Mouse (Mus musculus): ENCODE results near the gene 5330417H12Rik.

5330417H12Rik gene

DNA sequence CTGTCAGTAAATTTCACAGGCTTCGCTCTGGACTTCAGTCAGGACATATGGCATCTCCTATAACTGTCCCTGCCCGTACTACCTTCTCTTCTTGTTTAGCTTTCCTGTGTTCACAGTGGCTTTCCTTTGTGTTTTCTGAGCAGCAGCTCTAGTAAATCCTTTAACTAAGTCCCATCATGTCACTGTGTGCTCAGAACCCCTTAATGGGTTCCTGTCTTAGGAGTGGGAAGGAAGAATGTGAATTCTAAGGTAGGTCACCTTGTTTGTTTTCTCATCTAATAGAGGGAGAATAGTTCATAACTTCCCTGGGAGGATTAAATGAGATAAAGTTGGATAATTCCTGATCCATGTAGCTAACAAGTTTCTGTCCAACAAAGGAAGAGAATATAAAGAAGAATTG, at the start of gene 5330417H12Rik:
5330417H12Rik (minus strand) TSS at position 101 of the 400 bp plus-strand sequence.
- no peak for DNase-seq (ENCODE audit: low spot score in 2 of 2)

- no peak for DNase-seq (ENCODE audit: low spot score in 2 of 2)
Measured at GRCm38 (mm10) chr7:107668514-107668913, 43.6 kb upstream of the 5330417H12Rik start.

DNA sequence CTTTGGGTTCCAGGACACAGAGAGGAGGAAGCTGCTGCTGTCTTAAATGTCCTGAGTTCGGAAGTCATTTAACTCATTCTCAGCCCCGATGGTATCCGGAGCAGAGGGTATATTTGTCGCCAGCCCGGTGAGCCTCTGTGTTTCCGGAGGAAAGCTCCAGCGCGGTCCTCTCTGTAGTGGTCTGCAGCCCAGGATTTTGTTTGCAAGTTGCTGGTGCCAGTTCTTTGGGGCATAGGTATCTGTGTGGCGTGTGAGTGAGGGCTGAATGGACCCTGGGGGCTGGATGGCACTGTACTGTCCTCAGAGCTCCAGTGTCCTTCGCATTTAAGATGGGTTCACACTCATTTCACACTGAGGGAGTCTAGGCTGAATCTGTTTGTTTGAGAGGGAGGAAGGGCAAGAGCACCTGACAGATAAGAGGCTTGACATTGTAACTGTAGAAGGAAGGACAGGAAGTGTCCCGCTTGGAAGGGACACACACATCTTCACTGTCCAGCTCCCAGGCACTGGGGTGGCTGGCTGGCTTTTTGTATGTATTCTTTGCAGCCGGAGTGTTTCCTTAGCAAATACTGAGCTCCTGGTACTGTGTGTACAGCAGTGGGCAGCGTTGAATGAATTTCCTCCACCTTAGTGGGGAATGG, 41.4 kb upstream of the 5330417H12Rik start:
- DNase-seq (ENCODE audit: low spot score in 2 of 2), result no peak

- DNase-seq (ENCODE audit: low spot score in 2 of 2), result peak in 1 of 2 experiments; percentile 41
Measured at GRCm38 (mm10) chr7:107665586-107666261, 40.8 kb upstream of the 5330417H12Rik start.

- peak in 1 of 2 experiments; percentile 49 for DNase-seq (ENCODE audit: low spot score in 2 of 2)
Measured at GRCm38 (mm10) chr7:107665221-107665585, 40.2 kb upstream of the 5330417H12Rik start.

DNA sequence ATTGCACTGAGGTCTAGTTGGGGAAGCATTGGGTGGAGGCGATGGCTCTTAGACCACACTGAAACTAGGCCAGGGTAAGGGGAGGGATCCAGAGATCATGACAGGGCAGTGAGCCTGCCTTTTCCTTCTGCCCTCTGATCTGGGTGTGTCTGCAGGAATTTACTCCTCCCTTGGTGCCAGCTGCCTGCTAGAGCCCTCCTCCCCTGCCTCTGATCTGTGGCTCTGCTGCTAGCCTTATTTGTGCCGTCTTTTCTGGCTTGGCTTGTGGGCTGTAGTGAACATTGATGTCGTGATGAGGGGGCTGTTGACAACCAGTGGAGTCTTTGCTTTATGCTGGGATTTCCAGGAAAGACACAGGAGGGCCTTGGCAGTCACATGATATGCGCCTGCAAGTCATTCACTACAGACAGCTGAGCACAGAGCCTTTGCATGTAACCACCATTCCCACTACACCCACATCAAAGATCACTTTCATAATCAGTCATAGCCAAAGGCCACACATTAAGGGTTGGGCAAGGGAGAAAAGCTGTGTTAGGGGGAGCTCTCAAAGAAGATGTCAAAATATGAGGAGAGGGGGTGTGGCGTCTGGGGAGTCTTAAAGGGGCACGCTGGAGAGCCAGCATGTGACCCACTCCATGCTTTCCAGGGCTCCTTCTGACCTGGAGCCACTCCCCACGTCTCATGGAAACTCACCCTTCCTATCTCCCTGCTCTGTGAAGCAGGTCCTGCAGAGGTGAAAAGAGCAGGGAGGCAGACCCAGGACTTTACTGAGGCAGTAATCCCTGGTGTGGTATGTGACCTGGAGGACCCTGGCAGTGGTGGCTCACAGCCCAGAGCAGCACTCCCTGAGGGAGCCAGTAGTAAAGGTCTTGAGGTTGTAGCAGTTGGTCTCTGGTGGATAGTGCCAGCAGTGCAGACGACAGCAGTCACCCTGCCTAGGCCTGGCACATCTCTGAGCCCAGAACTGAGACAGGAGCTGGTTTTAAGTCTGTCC, 39.4 kb upstream of the 5330417H12Rik start:
- DNase-seq (ENCODE audit: low spot score in 2 of 2), result no peak

DNA sequence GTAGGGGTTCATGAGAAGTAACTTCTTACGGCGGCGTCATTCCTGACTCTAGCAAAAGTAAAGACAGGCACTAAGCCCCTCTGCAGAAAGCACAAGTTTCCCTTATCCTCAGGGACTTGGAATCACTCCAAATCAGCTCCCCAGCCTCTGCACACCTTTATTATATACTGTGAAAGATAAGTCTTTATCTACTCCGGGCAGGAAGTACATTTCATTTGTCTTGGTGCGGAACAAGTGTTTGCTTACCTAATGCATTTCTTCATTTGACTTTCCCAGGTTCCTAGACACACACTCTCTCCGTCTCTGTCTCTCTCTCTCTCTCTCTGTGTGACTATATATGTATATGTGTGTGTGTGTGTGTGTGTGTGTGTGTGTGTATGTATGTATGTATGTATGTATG, 38.7 kb upstream of the 5330417H12Rik start:
- DNase-seq (ENCODE audit: low spot score in 2 of 2), result no peak

GRCm38 (mm10) chr7:107661843-107662281, 36.9 kb upstream of the 5330417H12Rik start:
- no peak for DNase-seq (ENCODE audit: low spot score in 2 of 2)

DNA sequence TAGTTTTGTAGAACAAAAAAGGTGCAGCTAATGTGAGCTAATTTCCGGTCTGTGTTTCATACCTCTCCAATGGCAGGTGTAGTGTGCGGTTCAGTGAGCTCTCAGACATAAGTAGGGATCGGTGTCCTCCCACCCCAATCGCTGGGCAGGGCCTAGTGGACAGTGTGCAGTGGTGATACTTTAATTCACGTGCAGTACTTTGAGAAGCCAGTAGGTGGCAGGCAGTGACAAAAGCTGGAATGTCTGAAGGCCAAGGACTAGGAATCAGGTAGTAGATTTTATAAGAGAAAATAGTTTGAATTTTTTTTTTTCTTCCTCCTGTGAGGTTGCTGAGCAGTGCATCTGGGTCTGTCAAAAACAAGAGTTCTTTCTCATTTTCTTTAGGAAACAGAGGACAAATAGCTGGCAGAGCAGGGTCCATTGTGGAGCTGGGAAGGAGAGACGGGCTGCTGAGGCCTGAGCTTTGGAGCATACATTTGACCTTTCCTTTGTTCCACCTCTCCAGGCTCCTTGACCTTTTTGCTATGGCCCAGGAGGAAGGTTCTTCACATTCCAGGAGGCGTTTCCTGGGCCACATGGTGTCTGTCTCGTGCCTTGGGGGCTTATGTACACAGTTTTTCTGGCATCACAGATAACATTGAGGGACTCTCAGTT, 36.4 kb upstream of the 5330417H12Rik start:
- peak in 1 of 2 experiments; percentile 85 for DNase-seq (ENCODE audit: low spot score in 2 of 2)

DNA sequence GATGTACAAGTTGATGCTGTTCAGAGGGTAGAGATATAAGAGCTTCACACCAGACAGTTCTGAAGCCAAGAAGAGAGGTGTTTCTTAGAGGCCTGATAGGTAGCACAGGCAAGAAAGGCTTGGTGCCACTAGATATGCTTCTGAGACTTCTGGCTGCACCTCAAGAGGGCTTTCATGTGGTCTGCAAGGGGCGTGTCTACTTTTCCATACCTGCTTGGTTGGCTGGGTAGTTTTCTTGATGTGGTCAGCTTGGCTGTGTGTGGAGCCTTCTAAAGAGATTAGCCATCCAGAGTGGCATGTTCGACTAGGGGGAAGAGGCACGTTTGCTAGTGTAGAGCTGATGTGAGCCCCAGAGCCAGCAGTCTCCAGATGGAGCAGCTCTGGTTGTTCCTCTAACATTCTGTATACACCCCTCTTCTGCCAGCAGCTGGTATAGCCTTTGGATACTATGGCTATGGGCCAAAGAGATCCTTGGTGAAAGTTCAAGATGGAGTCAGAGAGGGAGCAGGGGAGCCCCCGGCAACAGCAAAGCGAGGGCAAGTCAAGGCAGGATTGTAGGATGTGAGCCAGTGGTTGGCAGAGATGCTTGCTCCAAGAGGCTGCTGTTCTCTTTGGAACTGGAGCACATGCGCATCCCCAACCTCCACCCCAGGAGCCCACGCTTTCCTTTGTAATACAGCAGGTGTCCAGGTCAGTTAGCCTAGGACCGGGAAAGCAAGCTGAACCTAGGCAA, 34.4 kb upstream of the 5330417H12Rik start:
- no peak for DNase-seq (ENCODE audit: low spot score in 2 of 2)

DNA sequence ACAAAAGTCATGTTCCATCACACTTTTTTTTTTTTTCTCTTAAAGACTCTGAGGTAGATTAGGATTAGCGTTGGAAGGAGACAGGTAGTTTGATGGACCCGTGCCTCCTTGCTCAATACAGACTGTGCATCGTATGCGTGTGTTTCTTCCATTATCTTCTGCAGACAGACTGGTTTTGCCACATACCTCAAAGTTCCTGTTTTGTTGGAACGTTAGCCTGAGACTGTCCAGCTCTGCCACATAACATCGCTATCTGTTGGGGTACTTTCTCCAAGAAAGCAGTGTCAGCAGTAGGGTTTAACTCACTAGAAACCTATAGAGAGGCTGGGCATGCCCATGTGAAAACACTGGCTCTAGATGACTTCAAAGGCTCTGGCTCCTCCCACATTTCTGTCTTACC, 31.5 kb upstream of the 5330417H12Rik start:
- DNase-seq (ENCODE audit: low spot score in 2 of 2), result no peak

GRCm38 (mm10) chr7:107651821-107652220, 26.9 kb upstream of the 5330417H12Rik start:
- DNase-seq (ENCODE audit: low spot score in 2 of 2), result no peak

- DNase-seq (ENCODE audit: low spot score in 2 of 2), result no peak
Measured at GRCm38 (mm10) chr7:107649990-107650389, 25.0 kb upstream of the 5330417H12Rik start.

GRCm38 (mm10) chr7:107648937-107649688, 24.2 kb upstream of the 5330417H12Rik start:
- no peak for DNase-seq (ENCODE audit: low spot score in 2 of 2)

DNA sequence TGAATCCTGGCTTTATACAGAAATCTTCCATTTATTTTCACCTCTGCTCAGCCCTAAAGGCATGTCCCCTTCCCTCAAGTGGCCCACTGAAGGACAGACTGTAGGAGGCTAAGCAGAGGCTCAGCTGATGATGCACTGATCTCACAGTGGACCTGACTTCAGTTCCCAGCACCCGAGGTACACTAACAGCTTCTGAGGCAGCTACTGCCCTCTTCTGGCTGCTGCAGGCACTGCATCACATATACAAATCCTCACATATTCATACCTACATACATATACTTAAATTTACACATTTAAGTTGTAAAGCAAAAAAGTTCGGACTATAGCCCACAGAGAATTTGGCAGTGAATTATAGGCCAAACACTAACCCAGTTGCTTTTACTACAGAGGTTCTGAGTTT, 20.0 kb upstream of the 5330417H12Rik start:
- no peak for DNase-seq (ENCODE audit: low spot score in 2 of 2)

DNA sequence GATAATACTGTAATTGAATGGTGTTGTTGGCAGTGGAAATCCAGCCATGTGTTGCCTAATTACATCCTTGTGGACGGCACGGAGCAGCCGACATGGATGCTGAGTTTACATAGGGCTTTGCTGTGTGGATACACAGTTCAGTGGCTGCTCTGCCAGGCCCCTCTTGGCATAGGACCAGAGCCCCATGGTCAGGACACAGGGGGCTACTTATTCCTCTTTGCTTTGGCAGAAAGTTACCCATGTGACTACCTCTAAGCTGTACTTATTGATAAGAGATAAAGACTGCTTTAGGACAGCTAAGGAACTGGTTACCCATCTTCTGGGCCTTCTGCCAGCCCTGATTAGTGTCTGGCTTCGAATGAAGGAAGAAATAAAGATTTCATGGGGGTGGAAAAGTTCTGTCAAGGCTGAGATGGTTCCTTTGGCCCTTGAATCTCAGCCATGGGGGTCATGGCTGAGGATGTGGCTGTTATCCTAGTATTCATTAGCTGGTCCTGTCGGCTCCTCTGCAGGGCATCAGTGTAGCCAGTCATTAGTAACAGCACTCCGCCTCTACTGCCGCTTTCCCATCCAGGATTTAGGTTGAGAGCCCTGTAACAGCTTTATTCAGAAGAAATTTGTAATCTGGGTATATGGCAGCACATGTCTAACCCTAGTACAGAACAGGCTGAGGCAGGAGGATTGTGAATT, 17.8 kb upstream of the 5330417H12Rik start:
- no peak for DNase-seq (ENCODE audit: low spot score in 2 of 2)

- DNase-seq (ENCODE audit: low spot score in 2 of 2), result no peak
Measured at GRCm38 (mm10) chr7:107638026-107638425, 13.1 kb upstream of the 5330417H12Rik start.

GRCm38 (mm10) chr7:107637398-107637797, 12.4 kb upstream of the 5330417H12Rik start:
- DNase-seq (ENCODE audit: low spot score in 2 of 2), result no peak

DNA sequence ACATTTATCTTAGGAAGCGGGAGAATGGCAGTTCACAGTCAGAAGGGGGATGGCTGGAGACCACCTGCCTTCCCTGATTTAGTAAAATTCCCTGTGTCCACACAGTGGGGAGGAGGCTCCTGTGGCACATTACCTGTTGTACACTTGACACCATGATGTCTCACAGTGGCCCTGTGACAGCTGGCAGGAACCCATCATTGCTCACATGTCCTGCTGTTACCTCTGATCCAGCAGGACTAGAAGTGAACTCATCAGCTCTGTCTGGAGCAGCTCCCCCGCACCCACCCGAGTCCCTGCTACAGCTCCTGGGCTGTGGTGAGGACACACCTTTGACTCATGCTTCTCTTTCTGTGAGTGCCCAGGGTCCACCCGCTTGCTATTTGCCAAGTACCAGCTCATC, 8.2 kb upstream of the 5330417H12Rik start:
- no peak for DNase-seq (ENCODE audit: low spot score in 2 of 2)

GRCm38 (mm10) chr7:107628383-107628782, 3.4 kb upstream of the 5330417H12Rik start:
- no peak for DNase-seq (ENCODE audit: low spot score in 2 of 2)

Data from left cerebral cortex, adult 9 months (tissue).